Mouse (Mus musculus): ENCODE results near the gene Lcn4. TPM values are rescaled to one million over a fixed set of nuclear protein-coding genes. Genes with fewer than 3 reads are reported as not detected.
"Not testable (repeated sequence)": the region's sequence is repeated elsewhere in the genome, so short reads cannot be mapped to it uniquely, and the experiment has no call there.

Lcn4 gene
- total RNA-seq (2021) = not detected

DNA sequence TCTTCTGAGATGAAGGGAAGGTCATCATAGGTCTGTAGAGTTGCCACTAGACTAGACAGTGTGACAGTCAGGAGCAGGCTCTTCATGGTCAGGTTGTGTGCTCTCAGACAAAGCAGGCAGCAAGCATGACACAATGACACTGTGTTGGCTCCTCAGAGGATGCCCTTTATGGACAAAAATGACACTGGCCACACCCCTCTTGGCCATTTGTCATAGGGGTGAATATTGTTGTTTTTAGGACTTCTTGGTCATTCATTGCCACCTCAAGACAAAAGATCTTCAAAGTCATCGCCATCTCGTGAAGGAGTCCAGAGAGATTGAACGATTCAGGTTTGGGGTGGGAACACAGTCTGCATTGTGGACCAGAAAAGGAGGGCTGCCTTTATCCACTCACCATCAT is at the start of gene Lcn4:
Lcn4 (minus strand) TSS at position 101 of the 400 bp plus-strand sequence.
- no peak for DNase-seq (ENCODE audit: low spot score in 2 of 2)
- intact Hi-C loops (cut with DNase I) = no loop called here

DNA sequence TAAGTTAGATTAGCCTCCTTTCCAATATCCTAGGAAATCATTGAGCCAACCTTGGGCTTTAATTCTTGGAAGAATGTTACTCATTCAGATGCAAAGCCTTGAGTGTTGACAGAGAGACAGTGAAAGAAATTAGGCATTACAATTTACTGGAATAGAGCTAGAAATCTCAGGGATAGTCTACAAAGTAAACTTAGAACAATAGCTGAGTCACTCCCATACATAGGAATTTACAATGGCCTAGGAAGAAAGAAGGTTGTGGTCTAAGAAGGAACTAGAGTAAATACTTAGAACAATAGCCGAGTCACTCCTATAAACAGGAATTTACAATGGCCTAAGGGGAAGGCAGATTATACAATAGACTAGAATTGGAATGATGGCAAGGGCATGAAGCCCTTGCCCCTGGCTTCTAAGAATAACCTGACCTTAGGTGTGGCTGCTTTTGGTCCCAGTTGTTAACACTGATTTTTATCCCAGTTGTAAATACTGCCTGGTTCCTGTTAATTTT is 15.1 kb upstream of the Lcn4 start:
- intact Hi-C loops (cut with DNase I) = no loop called here
- no peak for DNase-seq (ENCODE audit: low spot score in 2 of 2)

DNA sequence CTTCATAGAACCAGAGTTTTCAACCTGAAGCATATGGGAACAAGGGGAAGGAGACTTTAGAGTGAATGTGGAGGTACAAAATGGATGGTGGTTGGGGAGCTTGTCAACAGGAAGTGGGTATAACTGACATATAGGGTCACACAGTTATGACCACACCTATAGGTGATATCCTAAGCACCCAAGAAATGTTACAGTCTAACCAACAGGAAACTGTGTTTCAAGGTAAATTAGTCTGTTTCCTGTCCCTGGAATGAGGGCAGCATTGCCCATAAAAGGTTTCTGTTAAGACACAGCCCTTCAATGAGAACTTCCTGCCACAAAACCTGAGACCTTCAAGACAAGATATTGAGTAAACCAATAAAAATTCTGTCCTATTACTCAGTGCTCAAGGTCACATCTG is 2.3 kb downstream of the Lcn4 start:
- intact Hi-C loops (cut with DNase I) = no loop called here

DNA sequence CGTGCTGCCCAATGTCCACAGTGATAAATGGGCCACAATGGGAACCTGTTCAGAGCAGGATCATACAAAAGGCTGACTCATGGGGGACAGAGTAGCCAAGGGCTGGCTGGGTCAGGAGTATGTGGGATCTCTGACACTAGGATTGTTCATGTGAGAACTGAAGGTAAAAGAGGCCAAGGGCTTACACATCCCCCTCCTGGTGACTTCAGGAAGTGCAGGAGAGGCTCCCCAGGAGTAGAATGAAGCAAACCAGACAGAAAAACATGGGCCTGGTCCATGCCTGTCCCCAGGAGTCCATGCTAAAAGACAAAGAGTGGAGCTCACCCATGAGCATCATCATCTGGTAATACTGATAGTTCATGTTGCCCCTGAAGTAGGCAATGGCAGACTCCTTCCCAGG is 7.5 kb downstream of the Lcn4 start:
- DNase-seq (ENCODE audit: low spot score in 2 of 2); intact Hi-C loops (cut with DNase I): not testable (repeated sequence)

More for the DNA sequence above, 2.3 kb downstream of the Lcn4 start:
- no peak for DNase-seq (ENCODE audit: low spot score in 2 of 2)

DNA sequence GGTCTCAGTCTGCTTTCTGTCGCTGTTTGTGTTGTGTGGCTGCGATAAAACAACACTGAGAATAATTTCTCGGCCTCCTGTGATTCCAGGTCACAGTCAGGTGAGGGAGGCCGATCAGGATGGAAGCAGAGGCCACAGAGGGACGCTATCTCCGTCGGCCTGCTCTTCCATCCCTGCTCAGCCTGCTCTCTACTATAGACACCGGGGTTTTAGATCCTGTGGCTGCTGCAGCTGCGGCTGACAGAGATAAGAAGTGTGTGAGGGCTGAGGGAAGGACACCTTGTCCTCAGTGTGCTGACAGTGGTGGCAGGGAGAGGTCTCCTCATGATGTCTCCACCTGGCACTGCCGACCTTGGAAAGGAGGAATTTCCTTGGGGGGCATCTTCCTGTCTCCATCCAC is 8.0 kb downstream of the Lcn4 start:
- intact Hi-C loops (cut with DNase I) = no loop called here
- DNase-seq (ENCODE audit: low spot score in 2 of 2) = no peak

DNA sequence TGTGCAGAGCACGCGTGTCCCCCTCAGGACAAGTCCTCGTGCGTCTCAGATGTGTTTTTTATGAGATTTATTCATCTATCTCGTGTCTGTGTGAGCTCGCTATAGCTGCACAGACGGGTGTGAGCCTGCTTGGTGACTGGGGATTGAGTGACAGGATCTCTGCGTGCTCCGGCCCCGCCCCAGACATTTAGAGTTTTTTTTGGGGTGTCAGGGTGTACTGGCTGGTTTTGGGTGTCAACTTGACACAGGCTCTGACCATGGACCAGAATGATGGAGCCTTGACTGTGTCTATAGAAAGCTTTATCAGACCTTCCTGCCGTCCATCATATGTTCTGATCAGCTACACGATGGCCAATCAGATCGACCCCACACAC is 8.6 kb downstream of the Lcn4 start:
- intact Hi-C loops (cut with DNase I) = no loop called here
- no peak for DNase-seq (ENCODE audit: low spot score in 2 of 2)

DNA sequence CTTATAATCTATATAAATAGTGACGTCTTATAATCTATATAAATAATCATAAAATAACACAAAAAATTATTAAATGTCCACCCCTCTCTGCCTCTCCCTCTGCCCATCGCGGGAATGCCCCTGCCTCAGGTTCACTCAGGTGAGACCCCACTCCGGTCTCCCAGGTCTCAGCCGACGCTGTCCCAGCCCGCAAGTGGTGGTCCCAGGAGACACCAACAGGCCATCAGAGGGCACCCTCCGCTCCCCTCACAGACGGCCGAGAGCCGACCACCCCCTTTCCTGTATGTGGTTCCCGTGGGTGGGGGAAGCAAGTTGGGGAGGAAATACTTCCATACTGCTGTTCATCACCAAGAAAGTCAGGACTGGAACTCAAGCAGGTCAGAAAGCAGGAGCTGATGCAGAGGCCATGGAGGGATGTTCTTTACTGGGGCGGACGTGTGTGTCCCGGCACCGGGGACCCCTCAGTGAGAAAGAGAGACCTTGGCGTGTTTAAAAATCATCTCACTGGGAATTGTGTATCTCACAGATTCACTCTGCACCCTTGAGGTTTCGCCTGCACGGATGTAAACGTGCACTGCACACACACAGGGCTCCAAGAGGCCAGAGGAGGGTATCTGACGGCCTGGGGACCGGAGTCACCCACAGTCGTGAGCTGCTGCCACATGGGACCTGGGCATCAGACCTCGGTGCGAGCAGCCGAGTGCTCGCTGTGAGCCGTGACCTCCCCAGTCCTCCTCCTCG is 9.1 kb downstream of the Lcn4 start:
- no peak for DNase-seq (ENCODE audit: low spot score in 2 of 2)
- intact Hi-C loops (cut with DNase I) = no loop called here

DNA sequence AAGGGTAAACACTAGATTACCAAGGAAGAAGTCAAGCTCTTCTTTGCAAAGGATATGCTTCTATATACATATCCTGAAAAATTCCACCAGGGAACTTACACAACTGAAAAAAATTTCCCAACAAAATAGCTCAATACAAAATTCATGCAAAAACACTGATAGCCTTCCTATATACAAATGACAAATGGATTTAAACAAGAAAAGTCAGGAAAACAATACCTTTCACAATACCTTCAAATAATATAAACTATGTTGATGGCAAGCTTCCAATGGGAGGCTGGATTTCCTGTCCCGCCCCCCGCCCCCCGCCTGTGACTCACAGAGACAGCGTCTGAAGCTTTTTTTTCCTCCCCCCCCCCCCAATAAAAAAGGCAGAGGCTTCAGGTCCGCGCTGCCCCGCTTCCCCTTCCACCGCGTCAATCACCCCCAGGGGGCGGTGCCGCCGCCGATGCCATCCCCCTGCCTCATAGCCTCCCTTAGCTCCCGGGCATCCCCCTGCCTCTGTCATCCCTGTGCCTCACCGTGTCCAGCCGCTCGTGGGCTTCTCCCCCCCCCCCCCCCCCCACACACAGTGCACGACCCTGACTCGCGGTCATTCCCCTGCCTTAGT is 9.8 kb downstream of the Lcn4 start:
- DNase-seq (ENCODE audit: low spot score in 2 of 2) = no peak
- intact Hi-C loops (cut with DNase I) = no loop called here

DNA sequence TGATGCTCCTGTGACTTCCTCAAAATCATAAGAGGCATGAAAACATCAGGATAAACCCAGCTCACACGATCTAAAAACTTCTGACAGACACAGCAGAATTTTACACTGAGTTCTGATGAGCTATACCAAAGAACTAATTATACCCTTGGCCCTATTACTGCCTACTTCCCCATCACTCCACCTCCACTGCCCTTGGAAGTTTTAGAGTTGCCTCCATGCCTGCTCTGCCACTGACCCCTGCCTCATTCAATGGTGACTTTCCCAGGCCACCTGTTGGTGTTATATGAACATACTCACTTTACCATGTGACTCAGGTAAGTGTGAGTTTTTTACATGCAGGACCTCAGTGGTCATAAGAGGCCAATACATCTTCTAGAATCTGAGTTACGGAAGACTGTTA is 13.7 kb downstream of the Lcn4 start:
- intact Hi-C loops (cut with DNase I) = no loop called here
- DNase-seq (ENCODE audit: low spot score in 2 of 2) = no peak

DNA sequence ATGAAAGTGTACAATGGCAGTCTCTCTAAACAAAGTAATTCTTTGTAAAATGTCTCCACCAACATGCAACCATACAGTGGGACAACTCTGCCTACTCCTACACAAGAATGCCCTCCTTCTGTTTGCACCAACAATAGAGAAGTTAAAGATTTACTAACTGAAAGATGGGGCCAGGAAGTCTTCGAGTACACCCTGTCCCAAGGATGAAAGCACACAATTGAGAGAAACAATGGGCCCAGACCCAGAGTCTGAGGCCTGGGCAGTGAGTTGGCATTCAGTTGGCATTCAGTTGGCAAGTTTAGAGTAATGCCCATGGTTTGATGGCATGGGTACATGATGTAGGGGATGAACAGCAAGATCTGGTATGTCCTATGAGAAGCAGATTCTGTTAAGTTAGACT is 16.4 kb downstream of the Lcn4 start:
- DNase-seq (ENCODE audit: low spot score in 2 of 2) = no peak
- intact Hi-C loops (cut with DNase I) = no loop called here

DNA sequence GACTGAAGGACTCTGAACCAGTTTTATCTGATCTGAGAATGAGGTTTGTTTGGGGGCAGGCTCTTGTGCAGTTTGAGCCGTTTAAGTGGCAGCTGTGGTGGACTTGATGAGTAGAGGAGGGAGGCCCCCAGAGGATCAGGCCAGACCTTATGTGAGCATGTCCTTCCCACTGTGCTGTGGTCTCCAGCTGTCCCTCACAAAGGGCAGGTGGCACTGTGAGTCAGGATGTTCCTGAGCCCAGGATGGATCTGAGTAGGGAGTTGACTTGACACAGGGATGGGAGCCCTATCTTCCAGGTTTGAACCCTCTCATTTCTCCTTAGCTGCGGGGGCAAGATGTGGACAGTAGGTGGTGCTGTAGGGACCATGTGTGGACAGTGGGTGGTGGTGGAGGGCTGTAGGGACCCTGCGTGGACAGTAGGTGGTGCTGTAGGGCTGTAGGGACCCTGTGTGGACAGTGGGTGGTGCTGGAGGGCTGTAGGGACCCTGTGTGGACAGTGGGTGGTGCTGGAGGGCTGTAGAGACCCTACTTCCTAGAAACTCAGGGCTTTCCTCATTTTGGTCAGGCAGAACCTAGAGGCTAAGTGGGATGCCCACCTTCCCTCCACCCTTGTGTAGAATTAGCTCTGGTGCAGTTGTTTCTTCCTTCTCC is 24.3 kb downstream of the Lcn4 start:
- DNase-seq (ENCODE audit: low spot score in 2 of 2) = peak; percentile 68 to 69
- intact Hi-C loops (cut with DNase I) = loop anchor here (5.0 kb wide), 1 partner anchor 391 kb away; no protein-coding TSS in a partner anchor

DNA sequence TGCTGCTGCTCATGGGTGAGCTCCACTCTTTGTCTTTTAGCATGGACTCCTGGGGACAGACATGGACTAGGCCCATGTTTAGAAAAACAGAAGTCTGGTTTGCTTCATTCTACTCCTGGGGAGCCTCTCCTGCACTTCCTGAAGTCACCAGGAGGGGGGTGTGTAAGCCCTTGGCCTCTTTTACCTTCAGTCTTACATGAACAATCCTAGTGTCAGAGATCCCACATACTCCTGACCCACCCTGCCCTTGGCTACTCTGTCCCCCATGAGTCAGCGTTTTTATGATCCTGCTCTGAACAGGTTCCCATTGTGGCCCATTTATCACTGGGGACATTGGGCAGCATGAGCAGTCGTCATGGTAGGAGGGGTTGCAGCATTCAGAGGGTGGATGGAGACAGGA is 27.1 kb downstream of the Lcn4 start:
- intact Hi-C loops (cut with DNase I) = loop anchor here (5.0 kb wide), 1 partner anchor 258 kb away; the partner anchor contains the start of gene Surf6
- DNase-seq (ENCODE audit: low spot score in 2 of 2) = no peak

DNA sequence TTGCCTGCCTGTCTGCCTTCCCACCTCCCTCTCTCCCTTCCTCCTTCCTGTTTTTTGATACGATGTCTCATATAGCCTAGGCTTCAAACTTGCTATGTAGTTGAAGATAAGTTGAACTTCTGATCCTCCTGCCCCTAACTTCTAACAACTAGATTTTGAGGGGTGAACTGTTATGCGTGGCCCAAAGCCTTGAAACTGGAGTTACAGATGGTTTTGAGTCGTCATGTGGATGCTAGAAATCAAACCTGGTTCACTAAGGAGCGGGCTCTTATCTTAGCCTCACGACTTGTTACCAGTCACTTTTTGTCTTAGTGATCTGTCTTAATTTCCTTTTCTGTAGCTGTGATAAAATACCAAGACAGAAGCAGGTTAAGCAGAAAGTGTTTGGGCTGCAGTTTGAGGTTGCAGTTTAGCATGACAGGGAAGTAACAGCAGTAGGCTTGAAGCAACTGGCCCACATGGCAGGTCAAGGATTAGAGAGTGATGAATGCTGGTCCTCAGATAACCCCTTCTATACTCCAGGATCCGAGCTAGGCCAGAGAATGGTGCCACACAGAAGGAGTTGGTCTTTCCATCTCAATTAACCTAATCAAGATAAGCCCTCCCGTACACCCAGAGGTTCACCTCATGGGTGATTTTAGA is 30.0 kb downstream of the Lcn4 start:
- intact Hi-C loops (cut with DNase I) = loop anchor here (5.0 kb wide), 1 partner anchor 261 kb away; the partner anchor contains the start of gene Surf6
- no peak for DNase-seq (ENCODE audit: low spot score in 2 of 2)

DNA sequence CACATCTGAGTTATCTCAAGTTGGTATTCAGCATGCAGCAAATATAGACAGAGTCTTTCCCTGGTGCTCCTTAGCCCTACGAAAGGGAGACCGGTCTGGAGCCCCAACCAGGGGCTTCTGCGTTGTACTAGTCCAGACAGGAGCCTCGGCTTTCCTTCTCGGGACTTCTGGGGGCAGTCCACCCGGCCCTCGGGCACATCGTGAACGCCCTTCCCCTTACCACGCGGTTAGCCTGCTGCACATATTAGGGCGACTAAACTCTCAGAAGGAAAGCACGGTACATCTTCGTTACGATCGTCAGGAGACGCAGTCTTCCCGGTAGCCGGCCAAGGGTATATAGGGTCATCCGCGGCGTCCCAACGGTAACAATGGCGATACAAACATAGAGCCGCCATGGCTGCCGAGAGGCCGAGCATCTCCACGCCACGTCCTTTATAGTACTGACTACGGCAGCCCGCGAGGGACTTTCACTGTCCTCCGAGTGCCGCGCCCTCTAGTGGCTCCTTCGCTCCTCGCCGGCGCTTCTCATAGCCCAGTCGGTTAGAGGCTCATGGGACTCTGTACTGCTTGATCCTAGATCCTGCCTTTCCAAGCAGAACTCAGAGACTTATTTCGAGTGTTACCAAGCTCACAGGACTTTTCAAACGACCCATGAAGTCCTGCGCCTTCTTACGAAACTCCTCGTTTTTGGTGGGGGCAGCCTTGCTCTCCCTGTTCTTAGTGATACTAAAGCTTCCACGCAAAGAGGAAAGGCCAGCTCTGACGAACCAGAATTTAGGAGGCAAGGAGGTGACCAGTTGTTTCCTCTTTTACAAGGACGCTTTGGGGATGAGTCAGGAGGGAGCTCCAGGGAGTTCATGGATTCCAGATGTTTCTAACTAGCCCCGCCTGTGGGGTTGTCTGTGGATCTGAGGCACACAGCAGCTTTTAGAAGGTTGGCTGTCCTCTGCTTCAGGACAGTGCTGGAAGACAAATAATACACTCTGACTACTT is 30.9 kb downstream of the Lcn4 start:
- DNase-seq (ENCODE audit: low spot score in 2 of 2) = peak; percentile 95 to 98
- intact Hi-C loops (cut with DNase I) = loop anchor here (5.0 to 10.0 kb wide), 2 partner anchors 262 to 375 kb away; partner anchors contain the start of gene Surf6

DNA sequence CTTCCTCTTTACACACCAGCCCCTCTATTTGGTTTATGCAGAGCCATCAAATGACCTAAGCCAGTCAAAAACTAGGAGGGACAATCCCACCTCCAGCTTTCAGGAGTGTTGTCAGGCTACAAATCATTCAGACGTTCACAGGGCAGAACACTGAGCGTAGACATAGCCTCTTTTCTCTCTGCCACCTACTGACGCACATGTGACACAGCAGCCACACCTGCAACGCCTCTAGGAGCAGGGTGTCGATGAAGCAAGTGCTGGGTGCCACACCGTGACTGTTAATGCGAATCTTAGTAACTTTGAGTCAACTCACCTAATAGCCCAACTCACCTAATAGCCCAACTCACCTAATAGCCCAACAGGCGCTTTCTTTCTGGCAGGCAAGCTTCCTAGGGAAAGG is 32.0 kb downstream of the Lcn4 start:
- intact Hi-C loops (cut with DNase I) = loop anchor here (10.0 kb wide), 1 partner anchor 376 kb away; no protein-coding TSS in a partner anchor
- no peak for DNase-seq (ENCODE audit: low spot score in 2 of 2)

DNA sequence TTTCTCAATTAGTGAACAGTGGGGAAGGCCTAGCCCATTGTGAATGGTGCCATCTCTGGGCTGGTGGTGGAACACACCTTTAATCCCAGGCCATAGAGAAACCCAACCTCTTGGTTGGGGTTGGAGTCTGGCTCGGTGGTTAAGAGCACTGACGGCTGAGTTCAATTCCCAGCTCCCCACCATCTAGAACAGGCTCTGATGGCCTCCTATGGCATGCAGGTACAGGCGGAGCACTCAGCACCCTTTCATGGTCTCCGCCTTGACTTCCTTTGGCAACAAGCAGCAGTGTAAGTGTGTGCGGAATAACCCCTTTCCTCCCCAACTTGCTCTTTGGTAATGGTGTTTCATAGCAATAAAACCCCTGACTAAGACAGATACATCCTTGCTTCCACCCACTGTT is 32.5 kb downstream of the Lcn4 start:
- intact Hi-C loops (cut with DNase I) = loop anchor here (10.0 kb wide), 1 partner anchor 376 kb away; no protein-coding TSS in a partner anchor
- no peak for DNase-seq (ENCODE audit: low spot score in 2 of 2)

DNA sequence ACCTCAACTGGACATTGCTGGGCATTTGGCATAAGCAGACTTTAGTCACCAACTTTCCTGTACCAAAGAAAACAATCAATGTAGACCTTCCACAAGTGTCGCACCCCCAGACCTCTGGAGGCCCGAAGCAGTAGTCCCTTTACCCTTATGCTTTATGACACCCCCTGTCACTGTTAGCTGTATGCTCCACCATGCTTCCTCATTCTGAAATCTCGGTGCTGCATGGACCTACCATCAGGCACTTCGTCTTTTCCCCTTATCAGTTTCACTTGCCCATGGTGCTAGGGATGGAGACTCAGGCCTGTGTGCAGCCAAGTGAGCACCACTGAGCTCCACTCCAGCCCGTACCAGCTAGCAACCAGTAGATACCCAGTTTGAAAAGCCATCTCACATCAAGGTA is 33.0 kb downstream of the Lcn4 start:
- no peak for DNase-seq (ENCODE audit: low spot score in 2 of 2)
- intact Hi-C loops (cut with DNase I) = loop anchor here (10.0 kb wide), 1 partner anchor 377 kb away; no protein-coding TSS in a partner anchor

DNA sequence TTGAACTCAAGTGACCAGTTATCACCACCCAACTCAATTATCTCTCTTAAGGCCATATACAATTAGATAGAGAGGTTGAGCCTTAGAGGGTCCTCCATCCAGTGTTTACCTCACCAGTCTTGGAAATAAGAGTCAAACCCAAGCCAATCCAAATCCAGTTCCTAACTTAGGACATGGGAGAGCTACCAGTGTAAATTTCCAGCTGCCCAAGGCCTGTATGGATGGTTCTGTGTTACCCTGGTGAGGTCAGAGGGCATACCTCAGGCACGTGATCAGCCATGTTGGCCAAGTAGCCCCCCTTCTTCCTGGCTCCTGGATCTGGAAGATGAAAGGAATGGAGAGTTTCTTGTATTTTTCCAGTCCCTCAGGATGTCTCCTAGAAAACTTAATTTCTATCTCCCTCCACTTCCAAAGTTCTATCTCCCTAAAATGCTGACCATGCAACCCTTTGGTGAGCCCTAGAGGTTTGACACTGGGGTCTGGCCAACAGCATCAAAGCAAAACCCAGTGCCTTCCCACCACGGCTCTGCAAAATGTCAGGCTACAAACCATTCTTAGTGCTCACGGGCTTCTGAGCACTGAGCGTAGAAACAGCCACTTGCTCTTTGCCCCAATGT is 33.7 kb downstream of the Lcn4 start:
- no peak for DNase-seq (ENCODE audit: low spot score in 2 of 2)
- intact Hi-C loops (cut with DNase I) = loop anchor here (10.0 kb wide), 1 partner anchor 377 kb away; no protein-coding TSS in a partner anchor

Measured in left cerebral cortex, postnatal 36 days (tissue).